Mouse (Mus musculus) forebrain, embryonic 15.5 days (tissue): Measurements from ENCODE around the gene Olfm4. TPM values are rescaled to one million over a fixed set of nuclear protein-coding genes. Genes with fewer than 3 reads are reported as not detected.
A peak's percentile ranks its signal among the peaks of the same experiment; 100 is the strongest.

Experiments used
- ATAC-seq: fragments of 200-750 bp; cut with Nextera tagmentation; replicated peaks from 2 replicates; pipeline ENCODE4 v1.8.0; 2017; ENCODE audit warnings: mild to moderate bottlenecking, moderate TSS enrichment, moderate library complexity
- H3K27ac ChIP-seq: fragments of 300-500 bp; sonication (generic); replicated peaks from 2 replicates; pipeline ENCODE4 v1.5.1; 2015; ENCODE audit warnings: mild to moderate bottlenecking, inconsistent platforms
- H3K27me3 ChIP-seq: fragments of 300-500 bp; sonication (generic); 2 replicates; pipeline ENCODE4 v1.6.1; 2015; ENCODE audit warnings: inconsistent platforms
- H3K36me3 ChIP-seq: fragments of 300-500 bp; sonication (generic); 2 replicates; pipeline ENCODE4 v1.6.1; 2015; ENCODE audit warnings: mild to moderate bottlenecking, inconsistent platforms
- H3K4me1 ChIP-seq: fragments of 300-500 bp; sonication (generic); 2 replicates; pipeline ENCODE4 v1.6.1; 2015; ENCODE audit warnings: inconsistent platforms
- H3K4me2 ChIP-seq: fragments of 300-500 bp; sonication (generic); replicated peaks from 2 replicates; pipeline ENCODE4 v1.6.1; 2015; ENCODE audit warnings: mild to moderate bottlenecking, inconsistent platforms
- H3K4me3 ChIP-seq: fragments of 300-500 bp; sonication (generic); 2 replicates; pipeline ENCODE4 v1.5.1; 2015; ENCODE audit warnings: mild to moderate bottlenecking, inconsistent platforms
- H3K9ac ChIP-seq: fragments of 300-500 bp; sonication (generic); replicated peaks from 2 replicates; pipeline ENCODE4 v1.6.1; 2015; ENCODE audit warnings: mild to moderate bottlenecking, inconsistent platforms
- H3K9me3 ChIP-seq: fragments of 300-500 bp; sonication (generic); 2 replicates; pipeline ENCODE4 v1.6.1; 2016; ENCODE audit warnings: inconsistent platforms
- WGBS: fragments of 180-500 bp; shearing (Covaris S2); methylation state at CpG from one replicate; pipeline ENCODE4 v1.1.7; 2015; ENCODE audit warnings: mixed read lengths; 5-methylcytosine and 5-hydroxymethylcytosine counted together
- polyA plus RNA-seq: library from polyadenylated mRNA; unstranded; fragments of >200 nt; fragmentation: Nextera tagmentation; extraction: Ambion mirVana; gene quantifications from 2 replicates; pipeline ENCODE4 v1.2.1, GENCODE M21; 2015

The Olfm4 gene
- polyA plus RNA-seq, 1 experiment from 2014 or later, result 2.0 TPM

GRCm38 (mm10) chr14:80029297-80030001 lies 45.6 kb downstream of the Olfm4 start:
- Histone ChIP-seq H3K27me3 (no peaks in the 10 kb centered on the region), H3K9ac (no peak overlapping the region), H3K4me2 (no peak overlapping the region), H3K4me1 (peaks cover 3% of the 10 kb centered on the region; the same call in 1 of the 2 replicates), H3K36me3 (no peaks in the 10 kb centered on the region), H3K9me3 (no peaks in the 10 kb centered on the region), H3K27ac (no peak overlapping the region), H3K4me3 (no peak overlapping the region)
- WGBS, result 72% methylated on average over 3 of the region's 3 CpGs
- no peak; the same call in 1 of the 2 replicates for ATAC-seq

- Histone ChIP-seq H3K36me3 (no peaks in the 10 kb centered on the region), H3K4me2 (no peak overlapping the region), H3K4me1 (peaks cover 6% of the 10 kb centered on the region; the same call in 1 of the 2 replicates), H3K27ac (peak overlapping the region; percentile 45; the same call in 1 of the 2 replicates), H3K9me3 (no peaks in the 10 kb centered on the region), H3K27me3 (no peaks in the 10 kb centered on the region), H3K9ac (no peak overlapping the region), H3K4me3 (no peak overlapping the region)
- WGBS, result 44% methylated on average over 4 of the region's 4 CpGs
- ATAC-seq, result peak; percentile 80
Observed at GRCm38 (mm10) chr14:80039645-80040272, 55.9 kb downstream of the Olfm4 start.

GRCm38 (mm10) chr14:80046104-80046734 lies 62.3 kb downstream of the Olfm4 start:
- no peaks in the 10 kb centered on the region for H3K4me1 ChIP-seq
- no peak overlapping the region for H3K4me2 ChIP-seq
- no peak overlapping the region for H3K4me3 ChIP-seq
- no peak overlapping the region for H3K27ac ChIP-seq
- H3K27me3 ChIP-seq, result no peaks in the 10 kb centered on the region
- ATAC-seq, result no peak
- no peaks in the 10 kb centered on the region for H3K36me3 ChIP-seq
- no peaks in the 10 kb centered on the region for H3K9me3 ChIP-seq
- 91% methylated on average over 6 of the region's 6 CpGs for WGBS
- no peak overlapping the region for H3K9ac ChIP-seq

DNA sequence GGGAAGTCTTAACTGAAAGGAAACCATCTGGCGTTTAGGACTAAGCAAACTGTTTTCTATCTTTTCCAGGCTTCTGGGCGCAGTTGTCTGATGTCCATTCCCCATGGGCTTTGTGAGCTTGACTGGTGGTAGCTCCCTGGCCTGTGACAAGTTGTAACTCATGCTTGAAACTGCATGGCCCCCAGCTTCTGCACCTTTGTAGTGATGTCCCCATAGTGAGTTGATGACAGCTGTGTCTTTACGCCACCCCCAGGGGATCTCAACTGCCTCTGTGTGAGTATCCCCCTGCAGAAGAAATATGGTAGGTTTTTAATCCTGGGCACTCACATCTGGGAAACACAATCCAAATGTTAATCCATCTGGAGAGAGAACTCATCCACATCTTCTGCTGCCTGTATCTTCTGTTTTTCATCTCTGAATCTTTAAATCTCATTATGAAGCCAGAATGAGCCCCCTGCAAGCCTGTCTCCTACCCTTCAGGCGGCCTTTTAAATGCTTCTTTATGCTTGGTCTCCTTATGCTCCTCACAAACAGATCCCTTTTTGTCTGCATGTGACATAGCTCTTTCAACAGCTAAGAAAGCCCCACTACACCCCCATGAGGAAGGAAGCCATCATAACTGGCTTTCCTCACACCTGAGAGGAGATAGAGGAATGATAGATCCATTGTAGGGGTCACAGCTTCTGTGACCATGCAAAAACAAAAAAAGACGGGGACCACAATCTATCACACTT lies 63.7 kb downstream of the Olfm4 start:
- no peaks in the 10 kb centered on the region for H3K9me3 ChIP-seq
- no peaks in the 10 kb centered on the region for H3K4me1 ChIP-seq
- H3K4me2 ChIP-seq, result no peak overlapping the region
- no peaks in the 10 kb centered on the region for H3K36me3 ChIP-seq
- H3K27me3 ChIP-seq, result no peaks in the 10 kb centered on the region
- 63% methylated on average over 5 of the region's 5 CpGs for WGBS
- H3K9ac ChIP-seq, result no peak overlapping the region
- no peak for ATAC-seq
- H3K27ac ChIP-seq, result no peak overlapping the region
- H3K4me3 ChIP-seq, result no peak overlapping the region

DNA sequence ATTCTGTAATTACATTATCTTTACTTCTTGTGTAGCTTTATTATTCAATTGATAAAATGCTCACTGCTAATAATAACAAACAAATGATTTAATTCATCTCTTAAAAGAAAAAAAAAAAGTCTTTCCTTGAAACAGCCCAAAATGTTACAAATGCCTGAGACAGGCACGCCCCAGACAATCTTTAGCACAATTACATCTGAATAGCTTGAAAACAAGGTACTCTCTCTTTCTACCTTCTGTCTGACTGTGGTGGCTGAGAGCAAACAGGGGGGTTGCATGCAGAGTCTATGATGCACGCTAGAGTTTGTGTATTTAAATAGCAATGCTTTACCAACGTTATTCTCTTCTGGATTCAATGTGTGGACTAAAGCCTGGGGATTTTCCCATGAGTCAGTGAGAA lies 71.8 kb downstream of the Olfm4 start:
- Histone ChIP-seq H3K4me1 (no peaks in the 10 kb centered on the region), H3K27ac (no peak overlapping the region), H3K4me3 (no peak overlapping the region), H3K4me2 (no peak overlapping the region), H3K9ac (no peak overlapping the region), H3K36me3 (no peaks in the 10 kb centered on the region), H3K27me3 (no peaks in the 10 kb centered on the region), H3K9me3 (no peaks in the 10 kb centered on the region)
- no peak for ATAC-seq
- 55% methylated on average over 3 of the region's 3 CpGs for WGBS

GRCm38 (mm10) chr14:80061686-80062085 lies 77.8 kb downstream of the Olfm4 start:
- H3K36me3 ChIP-seq, result no peaks in the 10 kb centered on the region
- 88% methylated on average over 3 of the region's 3 CpGs for WGBS
- H3K27ac ChIP-seq, result no peak overlapping the region
- no peak overlapping the region for H3K9ac ChIP-seq
- H3K4me2 ChIP-seq, result no peak overlapping the region
- no peak for ATAC-seq
- H3K4me3 ChIP-seq, result no peak overlapping the region
- no peaks in the 10 kb centered on the region for H3K27me3 ChIP-seq
- H3K4me1 ChIP-seq, result peaks cover 4% of the 10 kb centered on the region; the same call in 1 of the 2 replicates
- no peaks in the 10 kb centered on the region for H3K9me3 ChIP-seq

- Histone ChIP-seq H3K4me3 (no peak overlapping the region), H3K4me2 (no peak overlapping the region), H3K27ac (no peak overlapping the region), H3K9ac (no peak overlapping the region), H3K4me1 (peaks cover 4% of the 10 kb centered on the region; the same call in 1 of the 2 replicates), H3K36me3 (no peaks in the 10 kb centered on the region), H3K9me3 (no peaks in the 10 kb centered on the region), H3K27me3 (no peaks in the 10 kb centered on the region)
- no peak for ATAC-seq
- WGBS, result 11% methylated on average over 9 of the region's 9 CpGs
Observed at GRCm38 (mm10) chr14:80062896-80063295, 79.0 kb downstream of the Olfm4 start.

- WGBS, result 30% methylated on average over 3 of the region's 3 CpGs
- no peaks in the 10 kb centered on the region for H3K9me3 ChIP-seq
- peaks cover 7% of the 10 kb centered on the region; the same call in 1 of the 2 replicates for H3K4me1 ChIP-seq
- H3K27ac ChIP-seq, result no peak overlapping the region
- 0 out of 2 replicates have a peak, but pooled peaks have one; percentile 23 for ATAC-seq
- H3K27me3 ChIP-seq, result no peaks in the 10 kb centered on the region
- no peak overlapping the region for H3K4me2 ChIP-seq
- no peak overlapping the region for H3K9ac ChIP-seq
- no peaks in the 10 kb centered on the region for H3K36me3 ChIP-seq
- H3K4me3 ChIP-seq, result no peak overlapping the region
Observed at GRCm38 (mm10) chr14:80070580-80070979, 86.7 kb downstream of the Olfm4 start.

Other genes starting within 250 kb of the Olfm4 start
- gene Pcdh8, start 212.8 kb upstream of the Olfm4 start, polyA plus RNA-seq, result 55.7 and 58.0 TPM in 2 replicates